Mouse (Mus musculus): ENCODE results near the gene S100a16. TPM values are rescaled to one million over a fixed set of nuclear protein-coding genes. Genes with fewer than 3 reads are reported as not detected.

The S100a16 gene
- polyA plus RNA-seq, 1 experiment from 2014 or later: 232 TPM

Other genes with a start within 250 kb of the S100a16 start
- 11.3 and 15.4 TPM in 2 replicates for gene Gatad2b, start 244.1 kb upstream of the S100a16 start, polyA plus RNA-seq (2015; fragmentation: Nextera tagmentation; extraction: Ambion mirVana)
- gene Slc27a3, start 147.3 kb upstream of the S100a16 start, polyA plus RNA-seq (2015; fragmentation: Nextera tagmentation; extraction: Ambion mirVana): 15.7 and 18.3 TPM in 2 replicates
- gene Ints3, start 103.6 kb upstream of the S100a16 start, polyA plus RNA-seq (2015; fragmentation: Nextera tagmentation; extraction: Ambion mirVana): 32.7 and 33.3 TPM in 2 replicates
- 20.0 and 20.5 TPM in 2 replicates for gene Npr1, start 71.4 kb upstream of the S100a16 start, polyA plus RNA-seq (2015; fragmentation: Nextera tagmentation; extraction: Ambion mirVana)
- gene Ilf2, start 61.1 kb upstream of the S100a16 start, polyA plus RNA-seq (2015; fragmentation: Nextera tagmentation; extraction: Ambion mirVana): 219 and 223 TPM in 2 replicates
- 73.9 and 80.1 TPM in 2 replicates for gene Snapin, start 46.2 kb upstream of the S100a16 start, polyA plus RNA-seq (2015; fragmentation: Nextera tagmentation; extraction: Ambion mirVana)
- gene Chtop, start 27.8 kb upstream of the S100a16 start, polyA plus RNA-seq (2015; fragmentation: Nextera tagmentation; extraction: Ambion mirVana): 135 and 144 TPM in 2 replicates
- 116 and 122 TPM in 2 replicates for gene S100a1, start 22.9 kb upstream of the S100a16 start, polyA plus RNA-seq (2015; fragmentation: Nextera tagmentation; extraction: Ambion mirVana)
- gene S100a13, start 22.8 kb upstream of the S100a16 start, polyA plus RNA-seq (2015; fragmentation: Nextera tagmentation; extraction: Ambion mirVana): 43.4 and 45.8 TPM in 2 replicates
- gene S100a14, start 10.4 kb upstream of the S100a16 start, polyA plus RNA-seq (2015; fragmentation: Nextera tagmentation; extraction: Ambion mirVana): 7.5 and 7.9 TPM in 2 replicates
- gene S100a3, start 23.3 kb downstream of the S100a16 start, polyA plus RNA-seq (2015; fragmentation: Nextera tagmentation; extraction: Ambion mirVana): 0.12 and 0.44 TPM in 2 replicates
- not detected in 2 replicates for gene S100a2, start 53.0 kb downstream of the S100a16 start, polyA plus RNA-seq (2015; fragmentation: Nextera tagmentation; extraction: Ambion mirVana)
- not detected in 2 replicates for gene Gm42674, start 64.7 kb downstream of the S100a16 start, polyA plus RNA-seq (2015; fragmentation: Nextera tagmentation; extraction: Ambion mirVana)
- gene S100a4, start 66.5 kb downstream of the S100a16 start, polyA plus RNA-seq (2015; fragmentation: Nextera tagmentation; extraction: Ambion mirVana): 3.6 and 5.5 TPM in 2 replicates
- 0.45 and 0.99 TPM in 2 replicates for gene S100a5, start 71.3 kb downstream of the S100a16 start, polyA plus RNA-seq (2015; fragmentation: Nextera tagmentation; extraction: Ambion mirVana)
- gene S100a6, start 75.6 kb downstream of the S100a16 start, polyA plus RNA-seq (2015; fragmentation: Nextera tagmentation; extraction: Ambion mirVana): 173 and 181 TPM in 2 replicates
- gene S100a7a, start 116.8 kb downstream of the S100a16 start, polyA plus RNA-seq (2015; fragmentation: Nextera tagmentation; extraction: Ambion mirVana): 0.12 and 0.36 TPM in 2 replicates
- 13.9 and 22.6 TPM in 2 replicates for gene S100a8, start 131.7 kb downstream of the S100a16 start, polyA plus RNA-seq (2015; fragmentation: Nextera tagmentation; extraction: Ambion mirVana)
- gene S100a9, start 158.5 kb downstream of the S100a16 start, polyA plus RNA-seq (2015; fragmentation: Nextera tagmentation; extraction: Ambion mirVana): 9.6 and 15.0 TPM in 2 replicates
- not detected in 2 replicates for gene Pglyrp4, start 189.7 kb downstream of the S100a16 start, polyA plus RNA-seq (2015; fragmentation: Nextera tagmentation; extraction: Ambion mirVana)
- not detected in 2 replicates for gene Gm5849, start 240.6 kb downstream of the S100a16 start, polyA plus RNA-seq (2015; fragmentation: Nextera tagmentation; extraction: Ambion mirVana)